Mouse (Mus musculus) C2C12 (cell line): ENCODE data around the gene Jak2. TPM values are rescaled to one million over a fixed set of nuclear protein-coding genes. Genes with fewer than 3 reads are reported as not detected.

Experiments used
- H3K27me3 ChIP-seq: one replicate; pipeline ENCODE4 v1.6.1; 2011; ENCODE audit not compliant: control insufficient read depth, insufficient read depth, insufficient read length
- H3K36me3 ChIP-seq: one replicate; pipeline ENCODE4 v1.6.1; 2011; ENCODE audit not compliant: control insufficient read depth, insufficient read depth
- H3K4me3 ChIP-seq: one replicate; pipeline ENCODE4 v1.5.1; 2011; ENCODE audit warnings: mild to moderate bottlenecking, control low read depth; ENCODE audit not compliant: poor library complexity, insufficient read depth, severe bottlenecking
- H3K79me2 ChIP-seq: one replicate; pipeline ENCODE4 v1.6.1; 2011; ENCODE audit not compliant: control insufficient read depth, insufficient read depth
- H3K79me3 ChIP-seq: one replicate; pipeline ENCODE4 v1.6.1; 2011; ENCODE audit warnings: low read depth, control low read depth
- H3ac ChIP-seq: one replicate; pipeline ENCODE3; 2011; ENCODE audit warnings: low read depth; ENCODE audit not compliant: control insufficient read depth, insufficient read length
- CEBPB ChIP-seq: IDR thresholded peaks from one replicate; pipeline ENCODE4 v1.6.1; 2011; ENCODE audit warnings: low read depth, mild to moderate bottlenecking, control low read depth, moderate library complexity
- CTCF ChIP-seq: IDR thresholded peaks from one replicate; pipeline ENCODE4 v1.5.1; 2011; ENCODE audit not compliant: control insufficient read depth, insufficient read depth, insufficient read length
- FOSL1 ChIP-seq: IDR thresholded peaks from one replicate; pipeline ENCODE4 v1.8.0; 2011; ENCODE audit warnings: mild to moderate bottlenecking, low read length; ENCODE audit not compliant: poor library complexity, insufficient read depth, severe bottlenecking
- MAX ChIP-seq: IDR thresholded peaks from one replicate; pipeline ENCODE4 v1.6.1; 2011; ENCODE audit warnings: mild to moderate bottlenecking, control low read depth
- MYOD1 ChIP-seq: IDR thresholded peaks from one replicate; pipeline ENCODE4 v1.6.1; 2011; ENCODE audit warnings: low read depth; ENCODE audit not compliant: control insufficient read depth, insufficient read length
- MYOG ChIP-seq: IDR thresholded peaks from one replicate; pipeline ENCODE4 v1.6.1; 2011; ENCODE audit not compliant: control insufficient read depth, insufficient read length; ENCODE audit errors: extremely low read depth
- USF1 ChIP-seq: IDR thresholded peaks from one replicate; pipeline ENCODE4 v1.6.1; 2011; ENCODE audit warnings: low read depth, mild to moderate bottlenecking, control low read depth, moderate library complexity
- polyA plus RNA-seq: library from polyadenylated mRNA; unstranded; fragments of >200 nt; fragmentation: generic; extraction: Trizol; gene quantifications from one replicate; pipeline ENCODE4 v1.2.1, GENCODE M21; 2012; ENCODE audit warnings: missing spikeins

Jak2 gene
- polyA plus RNA-seq, 1 experiment = 4.3 TPM

DNA sequence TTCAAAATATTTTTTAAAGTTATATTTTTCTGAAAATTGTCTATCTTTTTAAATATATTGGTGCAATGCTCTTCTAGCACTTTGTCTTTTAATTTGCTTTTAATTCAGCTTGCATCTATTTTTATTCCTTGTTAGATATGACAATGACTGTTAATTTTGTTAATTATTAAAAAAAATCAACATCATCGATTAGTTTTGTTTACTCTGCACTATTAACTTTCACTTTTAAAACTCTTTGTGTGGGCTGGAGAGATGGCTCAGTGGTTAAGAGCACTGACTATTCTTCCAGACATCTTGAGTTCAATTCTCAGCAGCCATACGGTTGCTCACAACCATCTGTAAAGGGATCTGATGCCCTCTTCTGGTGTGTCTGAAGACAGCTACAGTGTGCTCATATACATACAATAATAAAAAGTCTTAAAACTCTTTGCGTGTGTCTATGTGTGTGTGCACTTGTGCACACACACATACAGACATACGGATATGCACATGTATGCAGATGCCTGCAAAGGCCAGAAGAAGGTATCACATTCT is 17.2 kb downstream of the Jak2 start:
- Histone ChIP-seq H3ac (no peak overlapping the region), H3K27me3 (no peaks in the 10 kb centered on the region), H3K79me3 (peaks cover 4% of the 10 kb centered on the region), H3K4me3 (no peak overlapping the region), H3K79me2 (peaks cover 20% of the 10 kb centered on the region), H3K36me3 (peaks cover 10% of the 10 kb centered on the region)
- TF ChIP-seq MAX = no peak
- no peak for TF ChIP-seq MYOD1
- TF ChIP-seq USF1 = no peak
- no peak for TF ChIP-seq MYOG
- TF ChIP-seq FOSL1 = no peak
- no peak for TF ChIP-seq CEBPB
- no peak for TF ChIP-seq CTCF

GRCm38 (mm10) chr19:29270226-29270625 is 18.6 kb downstream of the Jak2 start:
- peaks cover 20% of the 10 kb centered on the region for H3K79me2 ChIP-seq
- no peak overlapping the region for H3K4me3 ChIP-seq
- no peak for TF ChIP-seq MYOD1
- TF ChIP-seq MAX = no peak
- no peak for TF ChIP-seq MYOG
- no peak for TF ChIP-seq FOSL1
- no peak for TF ChIP-seq CTCF
- no peak for TF ChIP-seq USF1
- no peak for TF ChIP-seq CEBPB
- H3ac ChIP-seq = no peak overlapping the region
- peaks cover 7% of the 10 kb centered on the region for H3K36me3 ChIP-seq
- H3K79me3 ChIP-seq = peaks cover 4% of the 10 kb centered on the region
- H3K27me3 ChIP-seq = no peaks in the 10 kb centered on the region

DNA sequence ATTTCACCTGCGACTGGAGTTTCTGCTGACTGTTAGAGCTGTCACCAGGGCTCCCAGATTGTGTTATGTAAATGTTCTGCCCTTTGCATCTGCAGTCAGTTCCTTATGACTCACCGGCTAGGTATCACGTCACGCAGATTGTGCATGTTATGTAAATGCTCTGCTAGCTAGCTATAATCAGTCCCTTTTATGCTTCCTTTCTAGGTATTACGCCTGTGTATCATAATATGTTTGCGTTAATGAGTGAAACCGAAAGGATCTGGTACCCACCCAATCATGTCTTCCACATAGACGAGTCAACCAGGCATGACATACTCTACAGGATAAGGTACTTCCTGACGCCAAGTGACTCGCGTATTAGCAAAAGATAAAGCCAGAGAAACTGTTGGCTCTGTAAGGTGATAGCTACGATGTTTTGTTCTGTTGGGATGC is 19.5 kb downstream of the Jak2 start:
- TF ChIP-seq USF1 (no peak), CTCF (no peak), MYOG (no peak), CEBPB (no peak), FOSL1 (no peak), MYOD1 (no peak), MAX (no peak)
- peaks cover 4% of the 10 kb centered on the region for H3K79me3 ChIP-seq
- H3K36me3 ChIP-seq = peaks cover 16% of the 10 kb centered on the region

DNA sequence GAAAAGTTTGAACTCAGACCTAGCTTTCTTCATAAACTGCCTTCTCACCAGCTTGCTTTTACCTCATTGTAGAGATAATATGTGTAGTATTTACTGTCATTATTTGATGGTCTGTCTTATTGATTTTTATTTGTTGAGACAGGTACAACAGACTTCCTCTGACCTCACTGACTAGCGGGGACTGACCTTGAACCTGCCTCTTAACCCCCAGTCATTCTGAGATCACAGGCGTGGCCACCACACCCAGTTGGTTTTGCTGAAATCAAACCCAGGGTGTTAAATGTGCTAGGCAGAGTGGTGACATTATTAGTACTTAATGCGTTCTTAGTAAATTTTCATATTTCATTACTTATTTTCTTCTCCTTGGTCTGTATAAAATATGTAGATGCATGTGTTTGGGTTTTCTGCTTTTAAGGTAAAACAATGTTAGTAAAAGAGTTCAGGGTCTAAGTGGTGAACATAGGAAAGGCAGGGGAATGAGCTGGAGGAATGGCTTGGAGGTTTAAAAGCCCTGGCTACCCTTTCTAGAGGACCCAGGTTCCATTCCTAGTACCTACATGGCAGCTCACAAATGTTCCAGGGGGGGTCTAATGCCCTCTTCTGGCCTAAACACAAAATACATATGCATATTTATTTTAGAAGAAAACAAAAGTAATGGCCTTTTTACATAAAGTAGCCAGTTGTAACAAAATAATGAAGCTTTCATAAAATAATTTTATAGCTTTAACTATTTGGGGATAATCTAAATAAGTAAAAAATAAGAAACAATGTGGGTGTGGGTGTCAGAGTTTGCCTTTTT is 20.6 kb downstream of the Jak2 start:
- Histone ChIP-seq H3K79me2 (peaks cover 20% of the 10 kb centered on the region), H3K36me3 (peaks cover 25% of the 10 kb centered on the region), H3K79me3 (peaks cover 4% of the 10 kb centered on the region), H3ac (no peak overlapping the region), H3K4me3 (no peak overlapping the region), H3K27me3 (no peaks in the 10 kb centered on the region)
- TF ChIP-seq MYOG = no peak
- TF ChIP-seq MAX = no peak
- TF ChIP-seq USF1 = no peak

More for the DNA sequence above, 19.5 kb downstream of the Jak2 start:
- H3ac ChIP-seq = no peak overlapping the region
- no peaks in the 10 kb centered on the region for H3K27me3 ChIP-seq
- H3K79me2 ChIP-seq = peaks cover 20% of the 10 kb centered on the region
- H3K4me3 ChIP-seq = no peak overlapping the region

- no peak overlapping the region for H3ac ChIP-seq
- no peaks in the 10 kb centered on the region for H3K79me2 ChIP-seq
- H3K79me3 ChIP-seq = no peaks in the 10 kb centered on the region
- peaks cover 51% of the 10 kb centered on the region for H3K36me3 ChIP-seq
- H3K27me3 ChIP-seq = no peaks in the 10 kb centered on the region
- H3K4me3 ChIP-seq = no peak overlapping the region
- TF ChIP-seq CEBPB (no peak), MAX (no peak), MYOD1 (no peak), FOSL1 (no peak), CTCF (no peak), MYOG (no peak), USF1 (no peak)
Observed at GRCm38 (mm10) chr19:29276414-29276813, 24.8 kb downstream of the Jak2 start.
